9 mouse cellular contexts compared by ENCODE assay signal in the genomic region with DNA sequence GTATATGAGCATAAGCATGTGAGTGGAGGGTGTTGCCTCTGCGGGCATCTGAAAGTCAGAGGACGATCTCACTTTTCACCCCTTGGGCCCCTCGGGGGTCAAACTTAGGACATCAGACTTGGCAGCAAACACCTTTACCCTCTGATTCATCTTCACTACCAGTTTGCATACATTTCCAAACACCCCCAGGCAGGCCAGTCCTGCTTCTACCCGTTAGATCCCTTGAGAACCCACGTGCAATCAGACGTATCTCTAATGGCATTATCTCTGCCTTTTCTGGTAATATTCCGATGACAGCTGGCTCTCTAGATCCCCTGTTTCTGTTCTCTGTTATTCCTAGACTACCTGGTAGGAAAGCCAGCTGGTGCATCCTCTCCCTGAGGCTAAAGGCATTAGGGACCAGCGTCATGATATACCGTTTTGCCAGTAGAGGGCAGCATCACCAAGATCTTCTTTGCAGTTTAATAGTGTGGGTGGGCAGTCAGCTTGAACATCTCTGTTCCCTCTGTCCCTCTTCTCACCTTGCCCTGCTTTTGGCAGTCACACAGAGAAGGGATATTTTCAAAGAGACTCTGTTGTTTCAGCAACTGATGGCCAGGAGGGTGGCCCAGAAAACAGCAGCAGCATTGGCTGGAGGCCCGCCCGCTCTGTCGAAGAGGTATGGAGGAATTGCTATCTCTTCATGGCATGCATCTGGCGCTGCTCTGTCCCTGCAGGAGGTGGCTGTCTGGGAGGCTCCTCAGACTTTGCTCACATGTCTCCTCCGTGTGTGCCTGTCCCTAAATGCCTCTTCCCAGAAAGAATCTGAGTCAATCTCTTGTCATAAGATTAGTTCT.
A peak's percentile ranks its signal among the peaks of the same experiment; 100 is the strongest.
DNase-seq lines count a peak whose midpoint lies in the region; ATAC-seq and TF ChIP-seq lines count a peak whose summit lies in the region.
"Had no signal": no experiment of that assay in that cellular context is flagged by ENCODE, and none has a peak within 500 bp of the region (broad histone marks: within the 10 kb centered on the region; RNA-seq: fewer than 3 reads in every experiment).

No protein-coding gene starts in this region.

- no peak overlapping the region for H3K4me3 ChIP-seq in ES-Bruce4 (ENCODE audit: low read depth, low read length)
- peak overlapping the region; percentile 38 for H3K4me3 ChIP-seq in heart, embryonic 10.5 days
- no peak overlapping the region for H3K4me3 ChIP-seq in liver, embryonic 14.5 days (ENCODE audit: insufficient read depth in 1 of 2, low read depth in 2 of 2, low read length in 2 of 2)
- H3K4me3 ChIP-seq: lung, embryonic 15.5 days had no signal

- H3K9me3 ChIP-seq in ES-Bruce4 (replicated peaks; ENCODE audit: control insufficient read depth, insufficient read depth, low read length, poor library complexity, severe bottlenecking) = no peaks in the 10 kb centered on the region
- H3K9me3 ChIP-seq in heart, embryonic 10.5 days = no peaks in the 10 kb centered on the region
- no peaks in the 10 kb centered on the region for H3K9me3 ChIP-seq in liver, embryonic 14.5 days (ENCODE audit: control insufficient read depth, low read length)
- H3K9me3 ChIP-seq: lung, embryonic 15.5 days had no signal

- ATAC-seq in liver, embryonic 14.5 days (ENCODE audit: insufficient read depth) = no peak
- ATAC-seq in monocyte, adult 5-6 weeks (replicated peaks; ENCODE audit: insufficient number of reproducible peaks, low FRiP score, low TSS enrichment, poor library complexity, severe bottlenecking) = no peak

- WGBS in heart, embryonic 10.5 days = 30% methylated on average over 14 of the region's 14 CpGs
- 38% methylated on average over 14 of the region's 14 CpGs for WGBS in liver, embryonic 14.5 days (ENCODE audit: insufficient replicate concordance)

- H3K4me1 ChIP-seq in ES-Bruce4 (ENCODE audit: control insufficient read depth, insufficient read depth, low read length) = no peaks in the 10 kb centered on the region
- peaks cover 30% of the 10 kb centered on the region for H3K4me1 ChIP-seq in heart, embryonic 10.5 days
- peaks cover 0 to 2% of the 10 kb centered on the region in 2 experiments; a peak in 1 of 4 replicates for H3K4me1 ChIP-seq in liver, embryonic 14.5 days (replicated peaks; ENCODE audit: control insufficient read depth in 2 of 2, insufficient read depth in 2 of 2, low read length in 1 of 2)
- H3K4me1 ChIP-seq: lung, embryonic 15.5 days had no signal

- no peaks in the 10 kb centered on the region for H3K27me3 ChIP-seq in ES-Bruce4 (ENCODE audit: control insufficient read depth, insufficient read depth, low read length, poor library complexity, severe bottlenecking)
- H3K27me3 ChIP-seq in heart, embryonic 10.5 days (ENCODE audit: insufficient read depth, poor library complexity, severe bottlenecking) = 0 out of 2 replicates have a peak, but pooled peaks cover 3% of the 10 kb centered on the region
- H3K27me3 ChIP-seq in liver, embryonic 14.5 days (ENCODE audit: control insufficient read depth, insufficient read depth, low read length) = no peaks in the 10 kb centered on the region
- H3K27me3 ChIP-seq: lung, embryonic 15.5 days had no signal

- TF ChIP-seq CTCF in ES-Bruce4 (IDR thresholded peaks at IDR 0.05; ENCODE audit: low read depth, low read length) = peak; percentile 39
- TF ChIP-seq CTCF in liver, embryonic 14.5 days (IDR thresholded peaks at IDR 0.05; ENCODE audit: low read depth) = peak; percentile 74

- TF ChIP-seq EP300 in ES-Bruce4 (IDR thresholded peaks at IDR 0.05; ENCODE audit: insufficient read depth, low read depth, low read length) = no peak
- TF ChIP-seq EP300 in liver, embryonic 14.5 days (IDR thresholded peaks at IDR 0.05; ENCODE audit: low read depth) = no peak

- H3K4me2 ChIP-seq in liver, embryonic 14.5 days (ENCODE audit: low read depth) = no peak overlapping the region
- H3K4me2 ChIP-seq: lung, embryonic 15.5 days had no signal

- no peak for TF ChIP-seq POLR2A in ES-Bruce4 (IDR thresholded peaks at IDR 0.05; ENCODE audit: insufficient read depth, low read length)

- no peak overlapping the region for H3K27ac ChIP-seq in ES-Bruce4 (ENCODE audit: insufficient read depth, low read length)
- 0 out of 2 replicates have a peak overlapping the region, but pooled peaks have one; percentile 1 for H3K27ac ChIP-seq in heart, embryonic 10.5 days
- H3K27ac ChIP-seq in liver, embryonic 14.5 days = no peak overlapping the region
- H3K27ac ChIP-seq: lung, embryonic 15.5 days had no signal

- no peak overlapping the region for H3K9ac ChIP-seq in ES-Bruce4 (ENCODE audit: low read depth, poor library complexity, severe bottlenecking)
- H3K9ac ChIP-seq in liver, embryonic 14.5 days (replicated peaks) = no peak overlapping the region
- H3K9ac ChIP-seq: lung, embryonic 15.5 days had no signal

- no peaks in the 10 kb centered on the region for H3K36me3 ChIP-seq in ES-Bruce4 (ENCODE audit: control insufficient read depth, insufficient read depth, low read length, poor library complexity, severe bottlenecking)
- no peaks in the 10 kb centered on the region for H3K36me3 ChIP-seq in heart, embryonic 10.5 days
- no peaks in the 10 kb centered on the region for H3K36me3 ChIP-seq in liver, embryonic 14.5 days (replicated peaks; ENCODE audit: control insufficient read depth, insufficient read depth, low read depth)
- H3K36me3 ChIP-seq: lung, embryonic 15.5 days had no signal

- DNase-seq in adrenal gland, postnatal 10 days = peak; percentile 63
- peak; percentile 73 for DNase-seq in embryo, embryonic 9.5 days (ENCODE audit: extremely low spot score)
- DNase-seq in heart, embryonic 10.5 days (ENCODE audit: low spot score) = no peak
- DNase-seq in kidney, postnatal 14 days = peak; percentile 53
- DNase-seq in liver, embryonic 14.5 days (ENCODE audit: low read depth in 3 of 3, low spot score in 3 of 3) = no peak
- DNase-seq in retina, adult 2 months (ENCODE audit: low read depth, low spot score) = peak; percentile 28

Comparison
In these comparisons a context has a peak if more than half of its experiments do, and no peak if none do; other contexts are left out.
1. DNase-seq: peak in adrenal gland, postnatal 10 days (single experiment), embryo, embryonic 9.5 days (single experiment), kidney, postnatal 14 days (single experiment) and retina, adult 2 months (single experiment); none in heart, embryonic 10.5 days (single experiment) and liver, embryonic 14.5 days (0 of 3).